Mouse (Mus musculus) MN1 (cell line): Measurements from ENCODE around the gene Ctla4.
A peak's percentile ranks its signal among the peaks of the same experiment; 100 is the strongest.

ENCODE experiments used
- DNase-seq: peaks from one replicate; pipeline ENCODE4 v3.0.0-alpha.2; 2016; ENCODE audit warnings: low spot score

Ctla4 gene

DNA sequence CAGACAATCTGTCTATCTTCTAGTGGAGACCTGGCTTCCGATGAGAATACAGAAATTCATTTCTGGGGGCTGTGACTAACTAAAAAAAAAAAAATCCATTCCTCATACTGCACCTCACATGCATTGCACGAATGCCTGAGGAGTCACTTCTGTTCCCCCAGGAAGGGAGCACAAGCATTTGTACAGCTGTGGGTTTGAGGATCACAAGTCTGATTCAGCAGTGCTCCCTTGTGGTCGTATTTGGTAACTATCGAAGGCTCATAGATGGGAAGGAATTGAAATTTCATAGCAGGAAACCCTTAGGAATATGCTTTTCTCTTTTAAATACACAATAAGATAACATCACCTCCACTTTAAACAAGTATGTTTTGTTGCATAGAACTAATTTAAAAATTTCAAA is 74.3 kb downstream of the Ctla4 start:
- peak; percentile 58 for DNase-seq

DNA sequence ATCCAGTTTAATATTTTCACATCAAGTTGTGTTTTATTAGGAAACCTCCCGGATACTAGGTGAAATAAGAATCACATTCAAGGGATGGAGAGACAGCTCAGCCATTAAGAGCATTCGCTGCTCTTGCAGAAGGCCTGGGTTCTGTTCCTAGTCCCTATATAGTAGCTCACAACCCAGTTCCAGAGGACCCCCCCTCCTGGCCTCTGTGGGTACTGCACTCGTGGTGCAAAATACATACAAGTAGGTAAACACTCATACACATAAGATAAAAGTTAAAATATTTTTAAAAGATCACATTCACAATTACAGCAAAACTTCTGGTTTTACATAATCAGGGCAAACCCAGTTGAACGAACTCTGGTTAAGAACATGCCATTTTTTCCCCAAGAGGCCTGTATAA is 75.3 kb downstream of the Ctla4 start:
- no peak for DNase-seq
